Mouse (Mus musculus) adrenal gland (tissue): ENCODE results near the gene Hapln1.

Experiments
- intact Hi-C: fragments of 180-260 bp; cut with DNase I; formaldehyde crosslinking; loops from one replicate; pipeline ENCODE4 v1.15.1; 2025
- long read RNA-seq, 2 experiments: library from polyadenylated mRNA; unstranded; transcript quantifications; one replicate each; pipeline ENCODE4 v2.0.0; 2020; ENCODE audit warnings: borderline replicate concordance in 1 of 2; ENCODE audit not compliant: insufficient replicate concordance in 1 of 2

The Hapln1 gene
- long read RNA-seq, experiment 1, result 0 reads
- long read RNA-seq, experiment 2, full-length matches to known transcripts, result 2 of 4 reads
- long read RNA-seq, experiment 2, partial matches to known transcripts, result 0 of 4 reads
- long read RNA-seq, experiment 2, other reads (novel, unspliced or antisense), result 2 of 4 reads

DNA sequence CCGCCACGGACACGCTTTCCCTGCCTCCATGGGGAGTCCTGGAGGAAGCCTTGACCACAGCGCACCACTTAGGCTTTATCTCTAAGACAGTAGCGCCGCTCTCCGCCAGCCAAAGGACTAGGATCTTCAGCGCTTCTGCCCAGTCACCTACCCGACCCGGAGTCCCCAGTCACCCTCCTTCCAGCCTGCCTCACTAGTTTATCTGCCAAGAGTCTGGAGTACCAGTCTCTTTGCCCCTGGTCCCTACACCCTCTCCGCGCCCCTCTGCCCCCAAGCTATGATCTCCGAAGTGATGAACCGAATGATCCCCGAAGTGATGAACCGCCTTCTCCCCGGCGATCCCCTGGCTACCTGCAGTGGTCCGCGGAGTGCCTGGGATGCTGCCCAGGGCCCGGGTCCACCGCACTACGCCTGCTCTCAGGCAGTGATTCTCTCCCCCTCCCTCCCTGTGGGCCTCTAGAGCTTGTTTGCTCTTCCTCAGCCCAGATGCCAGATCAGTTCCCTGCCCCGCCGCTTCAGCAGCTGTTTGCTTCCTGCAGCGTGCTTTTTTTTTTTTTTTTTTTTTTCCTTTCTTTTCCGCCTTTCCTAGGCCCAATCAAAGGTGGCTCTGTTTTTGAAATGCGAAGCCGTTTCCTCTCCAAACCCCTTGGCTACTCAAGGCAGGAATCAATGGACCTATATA is at the start of gene Hapln1:
Gene Hapln1, plus strand, starts transcription at position 592 of the 682 bp plus-strand sequence.
- intact Hi-C loops, result no loop called here

DNA sequence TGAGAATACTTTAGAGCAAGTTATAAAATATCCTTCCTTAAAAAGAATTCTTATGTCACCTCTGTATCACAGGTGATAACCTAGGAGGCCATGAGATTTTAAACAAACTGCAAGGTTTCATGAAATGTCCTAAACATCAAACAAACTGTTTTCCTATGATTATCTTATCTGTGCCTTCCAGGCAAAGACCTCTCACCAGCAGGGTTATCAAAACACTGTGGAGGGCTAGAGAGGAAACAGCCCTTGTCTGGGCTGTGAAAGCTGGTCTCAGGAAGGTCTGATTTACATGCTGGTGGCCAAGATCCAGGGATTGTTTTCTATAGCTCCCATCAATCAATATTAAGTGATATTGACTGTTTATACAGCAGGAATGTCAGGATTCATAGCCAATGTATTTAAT is 46.4 kb upstream of the Hapln1 start:
- intact Hi-C loops, result no loop called here

DNA sequence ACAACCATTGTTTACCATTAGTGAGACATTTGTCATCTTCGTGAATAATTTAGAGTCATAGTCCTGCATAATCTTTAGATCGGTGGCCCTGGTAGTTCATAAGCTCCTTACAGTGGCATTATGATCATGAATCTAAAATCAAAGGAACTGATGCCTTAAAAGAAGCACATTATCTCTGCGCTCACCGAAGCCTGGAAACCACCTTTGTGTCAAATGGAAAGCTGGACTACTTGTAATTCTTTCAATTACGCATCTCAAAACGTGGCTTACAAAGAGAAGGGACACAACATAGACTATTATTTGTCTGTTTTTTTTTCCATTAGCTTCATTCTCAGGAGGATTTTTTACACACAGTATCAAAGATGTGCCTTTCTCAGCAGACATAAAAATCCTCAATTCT is 45.9 kb upstream of the Hapln1 start:
- intact Hi-C loops, result no loop called here

DNA sequence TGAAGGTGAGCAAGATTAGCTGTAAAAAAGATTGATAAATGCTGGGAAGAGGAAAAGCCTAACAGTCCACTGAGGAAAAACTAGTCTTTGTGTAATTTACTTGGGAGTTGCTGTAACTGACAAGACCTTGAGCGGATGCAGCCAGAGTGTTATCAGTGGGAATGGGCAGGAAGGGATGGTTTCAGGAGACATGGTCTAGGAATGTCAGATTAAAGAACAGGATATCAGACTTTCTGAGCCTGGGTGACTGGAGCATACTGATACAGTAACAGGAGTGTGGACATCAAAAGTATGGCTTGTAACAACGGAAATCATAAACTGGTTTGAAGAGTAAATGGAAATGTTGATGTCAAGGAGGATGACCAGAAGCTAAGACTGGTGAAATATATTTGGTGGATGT is 43.0 kb upstream of the Hapln1 start:
- intact Hi-C loops, result no loop called here

DNA sequence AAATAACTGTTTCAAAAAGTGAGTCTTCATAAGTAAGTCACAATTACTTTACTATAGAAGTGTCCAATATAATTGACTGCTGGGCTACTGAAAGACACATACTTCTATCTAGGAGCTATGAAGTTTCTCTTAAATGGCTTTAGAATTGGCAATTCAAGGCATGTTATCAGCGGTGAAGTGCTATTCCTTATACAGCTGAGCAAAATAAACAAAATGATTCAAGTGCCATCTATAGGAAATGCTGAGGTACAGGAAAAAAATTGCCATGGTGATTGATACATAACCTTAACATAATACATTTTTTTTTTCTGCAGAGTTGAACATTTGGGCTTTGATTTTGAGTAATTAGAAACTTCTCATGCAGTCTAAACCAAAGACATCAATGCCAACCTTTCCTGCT is 40.2 kb upstream of the Hapln1 start:
- intact Hi-C loops, result no loop called here

DNA sequence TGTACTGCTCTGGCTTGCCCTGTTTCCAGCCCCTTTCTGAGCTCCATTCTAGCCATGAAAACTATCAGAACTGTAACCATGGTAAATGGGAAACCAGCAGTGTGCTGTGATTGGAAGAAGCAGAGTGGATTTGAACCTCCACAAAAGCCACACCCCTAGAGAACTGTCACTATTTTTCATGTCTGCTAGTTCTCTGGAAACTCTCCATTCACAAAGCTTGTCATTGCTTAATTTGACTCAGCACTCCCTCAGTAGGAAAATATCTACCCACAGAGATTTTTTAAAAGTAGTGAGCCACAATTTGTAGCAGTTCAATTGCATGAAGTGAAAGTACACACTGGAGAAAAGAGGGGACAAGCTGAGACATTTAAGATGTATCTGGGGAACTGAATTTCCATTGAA is 18.1 kb upstream of the Hapln1 start:
- intact Hi-C loops, result no loop called here

DNA sequence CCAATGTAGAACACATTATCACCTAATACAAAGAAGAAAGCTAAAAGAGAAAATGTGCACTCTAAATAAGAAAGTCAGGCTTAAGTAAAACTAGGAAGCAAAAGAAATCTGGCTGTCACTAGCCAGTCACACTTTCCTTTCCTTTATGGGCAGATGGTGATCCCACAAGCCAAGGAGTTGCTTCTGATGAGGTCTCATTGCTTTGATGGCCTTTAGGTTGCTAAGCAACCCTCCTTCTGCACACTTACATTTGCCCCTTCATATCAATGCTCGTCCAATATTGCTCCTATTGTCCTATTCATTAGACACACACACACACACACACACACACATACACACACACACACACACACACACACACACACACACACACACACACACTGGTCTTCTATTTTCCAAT is 10.9 kb upstream of the Hapln1 start:
- intact Hi-C loops, result no loop called here

DNA sequence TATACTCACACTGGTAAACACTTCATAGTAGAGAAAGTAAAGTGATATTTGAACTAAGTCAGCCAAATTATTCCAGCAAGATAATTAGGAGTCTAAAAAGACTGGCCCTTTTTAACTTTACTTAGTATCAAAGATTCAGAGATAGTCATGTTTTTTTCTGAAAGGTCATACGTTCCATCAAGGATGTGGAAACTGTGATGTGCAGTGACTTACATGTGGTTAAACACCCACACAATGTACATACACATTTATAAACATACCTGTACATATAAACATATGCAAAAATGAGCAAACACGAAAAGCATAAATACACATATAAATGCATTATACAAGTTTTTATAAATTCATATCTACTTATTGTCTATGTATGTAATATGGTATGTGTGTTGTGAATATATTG is 9.2 kb upstream of the Hapln1 start:
- intact Hi-C loops, result no loop called here

DNA sequence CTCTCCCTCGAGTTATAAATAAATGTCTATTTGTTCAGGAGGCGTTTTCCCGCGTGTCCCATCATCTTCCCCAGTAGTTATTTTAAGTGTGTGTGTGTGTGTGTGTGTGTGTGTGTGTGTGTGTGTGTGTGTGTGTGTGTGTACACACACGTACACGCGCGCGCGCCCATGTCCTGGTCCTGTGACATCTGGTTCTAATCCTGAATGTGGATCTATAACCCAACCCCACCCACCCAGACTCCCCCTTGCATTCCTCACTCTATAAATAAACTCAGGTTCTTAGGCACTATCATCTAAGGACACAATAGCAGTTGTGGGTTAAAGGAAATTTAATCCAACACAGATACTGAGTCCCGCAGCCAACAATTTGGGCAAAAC is 280 bp downstream of the Hapln1 start:
- intact Hi-C loops, result no loop called here

DNA sequence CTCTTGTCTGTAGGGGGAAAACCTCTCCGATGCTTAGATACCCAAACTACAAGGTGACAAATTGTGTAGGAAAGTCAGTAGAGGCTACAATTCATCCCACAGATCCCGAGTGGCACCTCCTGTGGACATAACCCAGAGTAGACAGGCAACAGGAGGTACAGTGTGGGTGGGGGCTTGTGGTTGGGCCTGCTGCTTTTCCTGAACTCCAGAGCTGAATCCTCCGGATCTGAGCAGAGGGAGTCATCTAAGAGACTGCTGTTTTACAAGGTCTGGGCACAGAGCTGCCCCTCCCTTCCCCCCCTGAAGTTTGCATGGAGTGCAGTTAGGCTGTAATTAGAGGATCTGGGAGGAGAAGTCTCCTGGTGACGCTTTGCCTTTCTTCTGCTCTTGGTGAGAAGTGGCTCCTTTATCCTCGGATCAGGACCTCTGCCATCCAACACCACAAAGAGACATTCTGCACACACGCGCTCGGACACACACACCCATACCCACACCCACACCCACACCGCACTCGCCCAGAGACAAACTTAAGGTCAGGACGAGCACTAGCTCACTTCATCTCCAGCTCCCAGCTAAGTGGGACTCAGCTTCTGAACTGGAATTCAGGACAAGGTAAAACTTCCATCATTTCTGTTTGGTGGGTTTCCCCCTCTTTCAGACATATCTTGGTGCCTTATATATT is 846 bp downstream of the Hapln1 start:
- intact Hi-C loops, result no loop called here

DNA sequence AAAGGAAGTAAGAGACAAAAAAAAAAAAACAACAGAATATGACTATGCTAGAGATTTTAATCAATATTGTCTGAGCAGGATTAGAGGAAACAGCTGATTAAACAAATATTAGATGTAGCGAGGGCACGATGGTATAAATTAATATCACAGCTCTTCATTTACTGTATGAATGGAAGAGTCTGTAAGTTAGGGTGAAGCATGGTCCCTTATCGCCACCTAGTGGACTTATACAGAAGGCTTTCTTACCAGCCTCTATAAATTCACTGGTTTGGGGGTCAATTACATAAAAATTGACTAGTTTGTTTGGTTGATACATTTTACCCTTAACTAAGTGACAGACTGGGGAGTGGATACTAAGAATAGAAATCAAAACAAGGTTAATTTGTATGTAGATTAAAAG is 3.4 kb downstream of the Hapln1 start:
- intact Hi-C loops, result no loop called here

DNA sequence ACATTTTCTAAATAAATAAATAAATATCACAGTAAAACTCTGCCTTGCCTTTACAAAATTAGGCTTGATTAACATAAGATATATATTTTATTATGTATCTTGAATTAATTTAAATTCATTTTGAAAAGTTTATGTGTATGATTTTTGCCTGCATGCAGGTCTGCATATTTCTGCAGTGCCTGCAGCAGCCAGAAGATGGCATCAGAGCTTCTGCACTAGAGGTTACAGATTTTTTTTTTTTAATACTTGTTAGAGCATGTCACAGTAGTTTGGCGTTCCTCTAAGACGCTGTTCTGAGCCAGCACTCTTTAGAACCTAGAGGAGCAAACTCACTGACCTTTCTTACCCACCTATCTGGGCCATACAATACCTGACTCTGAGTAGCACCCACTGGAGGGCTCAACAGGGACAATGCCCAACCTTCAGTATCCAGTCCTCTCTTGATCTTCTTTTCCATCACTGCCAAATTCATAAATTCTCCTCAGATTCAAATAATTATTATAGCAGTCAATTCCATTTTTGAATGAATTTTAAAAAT is 8.7 kb downstream of the Hapln1 start:
- intact Hi-C loops, result loop anchor here (2.0 kb wide), 1 partner anchor 87 kb away; no protein-coding TSS in a partner anchor

DNA sequence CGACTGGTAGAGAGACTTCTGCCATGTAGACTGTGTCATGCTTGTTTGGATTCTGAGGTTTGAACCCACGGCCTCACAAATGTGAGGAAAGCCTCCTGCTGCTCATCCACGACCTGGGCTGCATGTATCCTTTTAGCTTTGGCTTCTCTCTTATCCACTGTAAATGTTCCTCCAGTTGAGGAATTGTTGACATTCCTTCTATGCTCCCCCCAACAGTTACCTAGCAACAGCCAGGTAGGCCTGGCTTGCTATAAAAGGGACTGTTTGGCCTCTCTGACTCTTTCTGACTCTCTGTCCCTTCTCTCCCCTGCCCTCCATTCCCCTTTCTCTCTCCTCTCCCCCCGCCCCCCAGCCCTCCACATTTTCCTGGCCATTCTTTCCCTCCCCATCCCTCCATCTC is 9.9 kb downstream of the Hapln1 start:
- intact Hi-C loops, result loop anchor here (2.0 kb wide), 1 partner anchor 85 kb away; no protein-coding TSS in a partner anchor

DNA sequence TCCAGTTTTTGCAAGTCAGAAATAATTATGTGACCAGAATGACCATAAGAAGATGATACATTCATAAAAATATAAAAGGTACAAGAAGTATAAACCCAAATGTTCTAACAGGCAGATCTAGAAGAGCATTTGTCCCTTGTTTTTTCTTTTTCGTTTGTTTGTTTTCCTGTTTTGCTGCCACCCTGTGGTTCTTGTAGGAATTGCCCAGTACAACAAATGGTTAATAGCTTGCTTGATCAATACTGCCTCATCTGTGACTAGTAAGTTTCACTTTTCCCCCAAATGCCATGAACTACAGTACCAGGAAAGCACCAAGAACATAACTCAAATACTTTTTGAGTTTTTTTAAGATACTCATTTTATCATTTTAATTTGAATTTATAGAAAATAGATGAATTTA is 11.9 kb downstream of the Hapln1 start:
- intact Hi-C loops, result no loop called here

DNA sequence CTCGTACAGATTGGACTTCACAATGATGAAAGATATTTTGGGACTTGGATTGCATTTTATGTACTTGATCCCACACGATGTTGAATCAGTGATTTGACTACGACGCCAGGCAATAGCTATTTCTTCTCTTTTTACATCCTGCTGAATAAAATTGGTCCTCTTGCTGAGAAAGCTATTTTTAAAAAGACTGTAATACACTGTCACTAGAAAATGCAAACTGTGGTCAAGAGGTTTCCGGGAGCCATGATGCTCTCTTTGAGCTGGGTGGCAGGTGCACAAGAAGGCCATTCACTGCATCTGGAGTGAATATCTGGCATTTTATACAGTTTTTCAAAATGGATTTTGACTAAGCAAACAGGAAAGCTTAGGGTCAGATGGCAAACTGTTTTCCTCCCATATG is 24.9 kb downstream of the Hapln1 start:
- intact Hi-C loops, result no loop called here

DNA sequence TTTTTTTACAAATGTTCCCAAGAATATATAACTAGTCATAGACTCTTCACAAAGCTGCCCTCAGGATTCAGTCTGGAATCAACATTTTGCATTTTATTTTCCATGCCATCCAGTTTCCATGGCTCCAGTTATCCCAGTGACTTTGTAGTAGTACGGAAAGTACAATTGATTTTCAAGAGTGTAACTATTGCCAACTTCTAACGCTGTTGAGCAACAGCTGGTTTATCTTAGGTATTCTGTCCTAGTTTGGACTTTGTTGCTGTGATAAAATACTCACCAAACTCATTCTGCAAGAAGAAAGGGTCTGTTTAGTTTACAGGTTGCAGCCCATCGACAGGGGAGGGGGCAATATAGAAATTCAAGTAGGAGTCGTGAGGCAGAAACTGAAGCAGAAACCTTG is 26.7 kb downstream of the Hapln1 start:
- intact Hi-C loops, result no loop called here

DNA sequence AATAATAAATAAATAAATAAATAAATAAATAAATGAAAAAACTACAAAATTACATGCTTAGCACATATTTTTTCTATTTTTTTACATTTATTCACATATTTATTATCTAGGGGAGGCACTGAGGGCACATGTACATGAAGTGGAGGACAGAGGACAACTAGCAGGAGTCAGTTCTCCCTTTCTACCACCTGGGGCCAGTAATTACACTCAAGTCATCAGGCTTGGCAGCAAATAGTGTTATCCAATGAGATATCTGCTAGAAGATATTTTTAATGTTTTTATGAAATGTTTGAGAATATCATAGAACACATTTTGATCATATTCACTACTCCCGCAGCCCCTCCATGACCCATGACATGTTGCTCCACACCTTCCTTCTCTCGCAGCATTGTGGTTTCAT is 39.5 kb downstream of the Hapln1 start:
- intact Hi-C loops, result loop anchor here (2.0 kb wide), 1 partner anchor 56 kb away; no protein-coding TSS in a partner anchor

DNA sequence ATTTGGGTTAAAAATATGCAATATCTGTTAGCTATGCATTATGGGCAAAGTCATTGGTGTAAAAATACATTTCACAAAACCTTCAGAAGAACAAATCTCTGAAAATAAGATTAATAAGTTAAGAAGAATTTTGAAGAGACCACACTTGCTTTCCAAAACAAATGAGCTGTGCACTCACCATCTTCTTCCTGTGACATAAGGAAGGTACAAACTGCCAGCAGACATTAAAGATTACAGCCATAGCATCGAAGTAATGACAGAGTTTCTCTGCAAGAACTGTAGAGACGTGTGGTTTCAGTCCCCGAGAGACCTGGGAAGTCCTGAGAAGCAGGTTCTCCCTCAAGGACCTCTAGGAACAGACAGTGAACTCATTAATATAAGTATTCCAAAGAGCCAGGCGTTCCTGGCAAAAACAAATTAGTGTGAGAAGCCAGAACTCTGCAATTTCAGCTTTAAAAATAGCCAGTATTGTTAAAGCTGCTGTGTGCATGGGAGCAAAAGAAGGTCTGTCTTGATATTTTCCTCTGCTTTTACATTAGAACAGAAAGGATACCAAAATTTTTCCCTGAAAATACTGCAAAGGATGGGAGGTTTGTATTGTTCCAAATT is 43.6 kb downstream of the Hapln1 start:
- intact Hi-C loops, result loop anchor here (5.0 kb wide), 1 partner anchor 34 kb away; no protein-coding TSS in a partner anchor

DNA sequence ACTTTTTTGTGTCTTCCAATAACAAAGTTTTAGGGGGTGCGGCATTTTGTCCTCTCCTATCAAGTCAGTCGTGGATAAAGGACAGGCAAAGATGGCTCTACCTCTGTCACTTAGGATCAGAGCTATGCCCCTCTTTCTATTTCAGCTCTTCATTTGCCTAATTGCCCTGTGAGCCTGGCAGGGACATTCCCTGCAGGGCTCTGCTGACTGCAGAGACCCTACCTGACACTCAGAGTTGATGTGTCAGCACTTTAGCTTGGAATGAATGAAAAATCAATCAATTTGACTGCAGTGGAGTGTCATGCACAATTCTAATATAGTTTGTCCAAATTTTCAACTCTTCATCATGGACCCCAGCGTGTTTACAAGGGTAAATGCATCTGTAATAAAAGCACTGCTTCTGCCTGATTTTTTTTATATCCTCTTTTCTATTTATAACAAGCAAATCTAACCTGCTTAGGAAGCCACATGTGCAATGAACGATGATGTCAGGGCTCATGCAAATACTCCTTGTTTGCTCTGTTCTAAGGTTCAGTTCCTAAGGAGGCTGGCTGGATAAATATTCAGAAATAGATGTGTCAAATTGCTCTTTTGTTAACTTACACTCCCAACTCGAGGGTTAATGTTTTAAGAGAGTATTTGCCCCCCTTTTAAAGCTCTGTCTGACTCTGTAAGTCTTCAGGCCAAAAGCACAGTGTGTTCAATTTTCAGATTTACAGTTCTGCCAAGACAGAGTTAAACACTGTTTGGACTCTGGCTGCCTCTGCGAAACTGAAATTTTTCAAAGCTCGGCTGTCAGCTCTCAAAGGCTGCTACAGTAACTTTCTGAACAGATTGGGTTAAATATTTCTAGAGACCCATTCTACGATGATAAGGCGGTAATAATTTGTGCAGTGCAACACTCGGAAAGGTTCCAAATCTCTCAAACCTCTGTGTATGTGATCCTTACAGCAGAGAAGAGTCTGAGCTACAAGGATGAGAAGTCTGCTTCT is 44.4 kb downstream of the Hapln1 start:
- intact Hi-C loops, result loop anchor here (5.0 kb wide), 1 partner anchor 33 kb away; no protein-coding TSS in a partner anchor

DNA sequence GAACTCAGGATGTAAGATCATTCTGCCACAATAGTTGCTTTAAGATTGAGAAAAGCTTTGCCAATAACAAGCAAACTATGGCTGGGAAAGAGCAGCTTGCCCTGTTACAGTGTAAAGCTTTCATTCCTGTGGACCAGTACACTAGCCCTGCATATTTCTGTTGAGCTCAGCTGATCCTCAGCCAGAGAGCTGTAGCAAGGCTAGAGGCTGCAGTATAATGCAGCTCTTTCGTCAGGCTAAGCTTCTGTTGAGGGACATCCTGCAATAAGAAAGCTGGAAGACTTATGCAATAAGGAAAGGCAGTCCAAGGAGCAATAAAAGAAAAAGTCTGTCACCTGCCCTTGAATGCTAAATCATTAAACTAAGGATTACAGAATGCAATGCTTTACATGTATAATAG is 45.5 kb downstream of the Hapln1 start:
- intact Hi-C loops, result no loop called here

DNA sequence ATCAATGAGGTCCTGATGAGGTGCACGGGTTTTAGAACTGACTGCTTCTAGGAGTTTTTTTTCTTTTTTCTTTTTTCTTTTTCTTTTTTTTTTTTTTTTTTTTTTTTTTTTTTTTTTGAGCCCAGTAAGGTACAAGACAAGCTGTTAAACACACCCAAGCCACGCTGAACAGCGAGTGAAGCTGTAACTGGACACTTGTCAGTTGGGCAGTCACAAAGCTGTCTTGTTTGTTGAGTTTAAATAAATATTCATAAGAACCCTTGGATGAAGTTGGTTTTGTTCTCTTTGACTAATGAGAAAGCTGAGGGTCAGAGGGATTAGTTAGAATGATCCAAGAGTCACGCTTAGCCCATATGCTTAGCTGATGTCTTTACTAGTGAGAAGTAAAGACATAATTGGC is 55.5 kb downstream of the Hapln1 start:
- intact Hi-C loops, result no loop called here
